Mouse (Mus musculus) liver, embryonic 12.5 days (tissue): ENCODE measurements at regions not wholly inside any gene's neighbourhood (a gene's known extent, or its start where the extent isn't known, plus 50 kb on each side); places are given as distances from the start of the nearest gene placed in this dataset.

ENCODE experiments used
- ATAC-seq: fragments of 200-750 bp; cut with Nextera tagmentation; 2 replicates; pipeline ENCODE4 v1.8.0; 2017; ENCODE audit warnings: moderate number of reproducible peaks, mild to moderate bottlenecking, moderate library complexity
- H3K27ac ChIP-seq: fragments of 300-500 bp; sonication (generic); 2 replicates; pipeline ENCODE4 v1.5.1; 2016; ENCODE audit warnings: mild to moderate bottlenecking
- H3K27me3 ChIP-seq: fragments of 300-500 bp; sonication (generic); replicated peaks from 2 replicates; pipeline ENCODE4 v1.6.1; 2016; ENCODE audit warnings: mild to moderate bottlenecking, moderate library complexity
- H3K36me3 ChIP-seq: fragments of 300-500 bp; sonication (generic); 2 replicates; pipeline ENCODE4 v1.6.1; 2016; ENCODE audit warnings: mild to moderate bottlenecking, moderate library complexity
- H3K4me1 ChIP-seq: fragments of 300-500 bp; sonication (generic); 2 replicates; pipeline ENCODE4 v1.6.1; 2016
- H3K4me2 ChIP-seq: fragments of 300-500 bp; sonication (generic); 2 replicates; pipeline ENCODE4 v1.6.1; 2016; ENCODE audit warnings: mild to moderate bottlenecking, moderate library complexity
- H3K4me3 ChIP-seq: fragments of 300-500 bp; sonication (generic); 2 replicates; pipeline ENCODE4 v1.5.1; 2016; ENCODE audit warnings: mild to moderate bottlenecking, moderate library complexity
- H3K9ac ChIP-seq: fragments of 300-500 bp; sonication (generic); 2 replicates; pipeline ENCODE4 v1.6.1; 2016; ENCODE audit warnings: mild to moderate bottlenecking, moderate library complexity
- H3K9me3 ChIP-seq: fragments of 300-500 bp; sonication (generic); replicated peaks from 2 replicates; pipeline ENCODE4 v1.6.1; 2016; ENCODE audit warnings: mild to moderate bottlenecking, moderate library complexity
- WGBS: fragments of 180-500 bp; shearing (Covaris S2); methylation state at CpG from one replicate; pipeline ENCODE4 v1.1.7; 2016; ENCODE audit not compliant: insufficient replicate concordance; 5-methylcytosine and 5-hydroxymethylcytosine counted together

DNA sequence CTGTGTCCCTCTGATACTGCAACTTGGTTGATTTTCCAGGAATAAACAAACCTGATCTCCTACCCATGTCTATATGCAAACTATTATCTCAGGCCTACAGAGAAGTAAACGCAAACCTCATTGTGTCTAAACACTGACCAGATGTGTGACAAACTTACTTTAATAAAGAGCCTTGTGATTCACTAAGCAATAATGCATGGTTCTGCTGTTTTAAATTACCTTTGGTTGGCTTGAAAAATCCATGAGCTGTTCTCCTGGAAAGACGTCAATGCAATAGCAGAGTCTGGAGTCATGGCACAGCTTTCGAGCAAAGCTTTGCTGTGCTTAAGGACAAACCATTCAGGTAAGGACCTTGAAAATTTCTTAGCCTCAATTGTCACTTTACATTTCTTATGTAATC lies 95.4 kb upstream of the Dusp10 start:
- Histone ChIP-seq H3K4me1 (no peaks in the 10 kb centered on the region), H3K9me3 (no peaks in the 10 kb centered on the region), H3K4me2 (no peak overlapping the region), H3K36me3 (no peaks in the 10 kb centered on the region), H3K27ac (no peak overlapping the region), H3K27me3 (no peaks in the 10 kb centered on the region), H3K9ac (no peak overlapping the region), H3K4me3 (no peak overlapping the region)
- WGBS = 68% methylated on average over 3 of the region's 3 CpGs
- no peak for ATAC-seq

DNA sequence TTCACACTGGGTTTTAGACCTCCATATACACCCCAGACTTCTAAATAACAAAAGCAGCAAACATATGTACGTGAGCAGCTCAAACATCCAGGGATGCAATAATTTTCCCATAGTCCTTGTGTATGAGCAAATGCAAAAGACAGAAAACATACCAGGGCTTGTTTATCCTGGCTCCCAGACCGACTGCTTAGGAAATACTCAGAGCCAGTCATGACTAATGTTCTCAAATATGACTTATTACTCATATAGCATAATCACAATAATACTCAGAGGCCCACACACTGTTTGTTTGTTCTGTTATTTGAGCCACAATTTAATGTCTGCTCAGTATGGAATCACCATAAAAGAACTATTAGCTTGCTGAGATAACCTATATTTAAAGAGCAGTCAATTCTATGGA lies 91.8 kb upstream of the Dusp10 start:
- Histone ChIP-seq H3K4me3 (no peak overlapping the region), H3K27me3 (no peaks in the 10 kb centered on the region), H3K4me2 (no peak overlapping the region), H3K9ac (no peak overlapping the region), H3K9me3 (no peaks in the 10 kb centered on the region), H3K27ac (no peak overlapping the region), H3K4me1 (no peaks in the 10 kb centered on the region), H3K36me3 (no peaks in the 10 kb centered on the region)
- ATAC-seq = no peak
- 57% methylated on average over 2 of the region's 2 CpGs for WGBS

DNA sequence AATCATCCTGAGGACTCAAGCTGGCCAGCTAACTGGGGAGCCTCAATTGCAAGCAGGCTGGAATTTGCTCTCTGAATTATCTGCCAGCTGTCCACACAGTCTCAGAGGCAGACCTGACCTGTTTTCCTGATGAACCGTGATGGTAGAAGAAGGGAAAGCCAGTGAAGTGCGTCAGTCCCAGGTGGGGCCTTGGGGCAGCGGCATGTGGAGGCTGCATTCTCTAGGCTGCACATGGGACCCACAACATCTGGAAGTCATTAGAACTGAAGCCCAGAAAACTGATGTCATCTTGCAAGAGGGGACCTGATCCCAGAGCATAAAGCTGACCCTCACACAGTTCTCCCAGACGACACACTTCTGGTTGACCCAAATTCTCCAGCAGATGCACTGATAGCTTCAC lies 84.6 kb upstream of the Dusp10 start:
- WGBS = 64% methylated on average over 4 of the region's 4 CpGs
- no peaks in the 10 kb centered on the region for H3K36me3 ChIP-seq

DNA sequence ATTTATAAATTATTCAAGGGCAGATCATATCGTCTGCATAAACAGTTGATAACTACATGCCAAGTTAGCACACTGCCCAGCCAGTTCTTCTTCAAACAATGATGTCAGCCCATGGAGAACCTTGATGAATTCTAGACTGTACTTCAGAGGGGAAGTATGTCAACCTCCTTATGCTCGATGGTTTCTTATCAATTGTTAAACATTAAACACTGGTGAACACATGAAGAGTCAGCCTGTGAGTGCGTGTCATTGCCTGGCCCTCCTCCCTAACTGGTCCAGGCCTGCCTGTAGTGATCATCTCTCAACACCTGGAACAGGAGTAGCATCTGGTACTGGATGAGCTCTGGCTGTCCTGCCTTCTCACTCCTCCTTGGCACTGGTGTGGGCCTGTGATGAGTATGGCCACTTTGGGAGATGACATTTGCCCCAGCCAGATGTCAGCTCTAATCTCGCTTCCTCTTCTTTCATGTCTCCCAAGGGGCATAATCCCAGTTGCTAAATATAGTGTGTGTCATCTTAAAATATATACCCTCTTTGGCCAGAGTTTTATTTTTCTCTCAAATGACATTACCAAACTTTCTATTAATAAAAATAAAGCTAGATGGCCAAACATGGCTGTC lies 82.6 kb upstream of the Dusp10 start:
- Histone ChIP-seq H3K4me2 (no peak overlapping the region), H3K27me3 (no peaks in the 10 kb centered on the region), H3K4me3 (no peak overlapping the region), H3K9ac (no peak overlapping the region), H3K9me3 (no peaks in the 10 kb centered on the region), H3K36me3 (no peaks in the 10 kb centered on the region), H3K4me1 (no peaks in the 10 kb centered on the region), H3K27ac (no peak overlapping the region)
- no peak for ATAC-seq
- WGBS = 55% methylated on average over 4 of the region's 4 CpGs

More for the DNA sequence above, 84.6 kb upstream of the Dusp10 start:
- no peak for ATAC-seq
- H3K4me1 ChIP-seq = no peaks in the 10 kb centered on the region
- H3K27ac ChIP-seq = no peak overlapping the region
- H3K4me2 ChIP-seq = no peak overlapping the region
- H3K9ac ChIP-seq = no peak overlapping the region
- H3K4me3 ChIP-seq = no peak overlapping the region
- no peaks in the 10 kb centered on the region for H3K9me3 ChIP-seq
- H3K27me3 ChIP-seq = no peaks in the 10 kb centered on the region

DNA sequence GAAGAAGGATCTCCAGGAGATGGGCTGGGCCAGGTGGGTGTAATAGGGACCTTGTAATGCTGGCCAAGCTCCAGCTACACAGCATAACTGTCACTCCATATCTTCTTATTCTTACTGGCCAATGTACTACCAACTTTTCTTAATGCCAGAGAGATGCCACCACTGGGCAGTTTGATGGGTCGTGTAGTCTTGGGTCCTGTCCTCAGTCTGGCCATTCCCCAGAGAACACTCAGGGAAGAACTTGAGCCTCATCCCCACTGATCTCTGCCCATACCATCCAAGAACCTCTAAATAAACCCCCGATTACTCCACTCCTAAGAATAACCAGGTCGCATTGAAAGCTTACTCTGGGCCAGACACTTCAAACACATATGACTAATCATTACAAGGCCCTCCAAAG lies 82.0 kb upstream of the Dusp10 start:
- no peaks in the 10 kb centered on the region for H3K4me1 ChIP-seq
- no peak overlapping the region for H3K9ac ChIP-seq
- no peaks in the 10 kb centered on the region for H3K9me3 ChIP-seq
- 56% methylated on average over 3 of the region's 3 CpGs for WGBS
- no peak for ATAC-seq
- no peak overlapping the region for H3K4me3 ChIP-seq
- no peak overlapping the region for H3K27ac ChIP-seq
- no peaks in the 10 kb centered on the region for H3K36me3 ChIP-seq
- H3K4me2 ChIP-seq = no peak overlapping the region
- no peaks in the 10 kb centered on the region for H3K27me3 ChIP-seq

DNA sequence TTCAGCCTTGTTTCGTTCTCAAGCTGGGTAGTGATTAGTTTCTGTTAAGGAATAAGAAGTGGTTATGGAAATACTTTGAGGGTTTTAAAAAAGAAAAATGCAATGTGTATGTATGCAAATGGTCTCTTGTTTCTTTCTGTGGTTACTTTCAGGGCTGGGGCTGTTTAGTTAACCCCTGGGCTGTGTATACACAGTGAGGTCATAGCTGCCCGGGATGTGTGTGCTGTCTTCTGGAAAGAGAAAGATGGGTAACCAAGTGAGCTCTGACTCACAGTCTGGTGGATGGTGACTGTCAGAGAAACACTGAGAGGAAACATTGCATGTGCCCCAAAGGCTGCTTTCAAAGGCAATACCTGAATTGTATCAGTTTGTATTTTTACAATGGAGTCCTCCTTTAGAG lies 79.3 kb upstream of the Dusp10 start:
- Histone ChIP-seq H3K27me3 (no peaks in the 10 kb centered on the region), H3K4me2 (no peak overlapping the region), H3K9me3 (no peaks in the 10 kb centered on the region), H3K4me3 (no peak overlapping the region), H3K27ac (no peak overlapping the region), H3K4me1 (no peaks in the 10 kb centered on the region), H3K36me3 (no peaks in the 10 kb centered on the region), H3K9ac (no peak overlapping the region)
- ATAC-seq = 0 out of 2 replicates have a peak, but pooled peaks have one; percentile 60
- WGBS = 52% methylated on average over 2 of the region's 2 CpGs

DNA sequence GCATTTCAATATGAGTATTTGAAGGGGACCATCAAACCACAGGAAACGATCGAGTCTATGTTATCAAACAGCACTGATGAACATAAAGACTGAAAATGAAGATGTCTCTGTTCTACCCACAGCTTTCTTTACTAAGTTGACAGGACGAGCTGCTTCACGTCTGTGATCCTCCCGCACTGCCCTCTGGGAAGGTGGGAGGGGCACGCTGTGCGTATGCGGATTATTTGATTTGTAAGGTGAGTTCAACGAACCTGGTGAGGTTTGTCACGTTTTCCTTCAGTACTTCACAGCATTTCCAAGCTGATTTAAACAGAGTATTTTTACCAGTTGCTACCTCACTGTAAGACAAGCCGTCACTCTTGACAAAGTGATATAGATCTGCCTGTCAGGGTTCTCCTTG lies 75.9 kb upstream of the Dusp10 start:
- Histone ChIP-seq H3K36me3 (no peaks in the 10 kb centered on the region), H3K9ac (no peak overlapping the region), H3K27me3 (no peaks in the 10 kb centered on the region), H3K27ac (no peak overlapping the region), H3K9me3 (no peaks in the 10 kb centered on the region), H3K4me2 (no peak overlapping the region), H3K4me1 (no peaks in the 10 kb centered on the region), H3K4me3 (no peak overlapping the region)
- 74% methylated on average over 11 of the region's 11 CpGs for WGBS
- no peak for ATAC-seq

DNA sequence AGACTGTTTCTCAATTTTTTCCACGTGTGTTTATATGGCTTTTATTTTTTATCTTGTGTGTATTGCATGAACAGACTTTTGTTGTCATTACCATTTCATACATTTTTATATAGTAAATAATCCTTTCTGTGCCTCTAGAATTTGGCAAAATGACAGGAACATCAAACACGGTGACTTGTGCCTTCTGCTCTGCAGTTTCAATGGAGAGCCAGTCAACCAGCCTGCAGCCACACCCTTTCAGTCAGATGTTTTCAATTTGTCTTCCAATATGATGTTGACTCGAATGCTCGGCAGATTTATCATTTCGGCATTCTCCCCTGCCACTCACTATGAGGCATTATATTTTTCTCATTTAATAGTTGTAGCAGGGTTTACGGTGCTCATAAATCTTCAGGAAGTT lies 74.7 kb upstream of the Dusp10 start:
- Histone ChIP-seq H3K27me3 (no peaks in the 10 kb centered on the region), H3K4me2 (no peak overlapping the region), H3K4me3 (no peak overlapping the region), H3K36me3 (no peaks in the 10 kb centered on the region), H3K9me3 (no peaks in the 10 kb centered on the region), H3K4me1 (no peaks in the 10 kb centered on the region), H3K27ac (no peak overlapping the region), H3K9ac (no peak overlapping the region)
- 73% methylated on average over 6 of the region's 6 CpGs for WGBS
- ATAC-seq = no peak

DNA sequence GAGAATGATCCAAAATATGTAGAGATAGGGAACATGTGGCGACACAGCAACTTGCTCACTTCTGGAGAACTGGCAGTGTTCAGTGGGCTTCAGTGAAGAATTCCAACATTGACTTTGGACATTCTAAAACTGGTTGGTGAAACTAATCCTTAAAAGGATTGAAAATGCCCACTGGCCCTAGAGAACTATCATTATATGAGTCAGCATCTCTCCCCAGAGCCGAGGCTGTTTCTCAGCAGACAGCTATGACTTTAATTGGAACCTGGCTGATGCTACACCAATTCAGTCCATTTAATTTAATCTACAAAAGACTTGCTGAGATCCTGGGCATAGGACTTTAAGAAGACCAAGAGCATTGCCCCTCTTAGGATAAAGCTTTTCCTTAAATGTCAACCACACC lies 72.4 kb upstream of the Dusp10 start:
- Histone ChIP-seq H3K4me3 (no peak overlapping the region), H3K36me3 (no peaks in the 10 kb centered on the region), H3K27me3 (no peaks in the 10 kb centered on the region), H3K9me3 (no peaks in the 10 kb centered on the region), H3K4me2 (no peak overlapping the region), H3K27ac (no peak overlapping the region), H3K4me1 (no peaks in the 10 kb centered on the region), H3K9ac (no peak overlapping the region)
- ATAC-seq = no peak
- WGBS = 68% methylated on average over 2 of the region's 2 CpGs

DNA sequence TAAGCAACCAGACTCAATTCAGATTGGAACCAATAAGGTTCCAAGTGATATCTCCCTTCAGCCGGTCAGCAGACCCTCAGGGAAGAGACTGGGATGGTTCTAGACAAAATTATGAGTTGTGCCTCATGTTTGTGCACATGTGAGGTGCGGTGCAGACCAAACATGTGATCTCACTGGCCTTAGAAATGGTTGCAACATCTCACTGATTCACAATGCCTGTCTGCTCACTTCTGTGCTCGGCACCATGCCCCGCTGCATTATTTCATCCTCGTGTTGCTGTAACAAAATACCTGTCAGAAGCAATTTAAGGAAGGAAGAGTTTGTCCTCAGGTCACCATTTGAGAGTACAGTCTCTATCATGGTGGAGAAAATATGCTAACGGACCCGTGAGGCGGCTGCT lies 66.9 kb upstream of the Dusp10 start:
- no peak for ATAC-seq
- no peak overlapping the region for H3K4me3 ChIP-seq
- H3K9me3 ChIP-seq = no peaks in the 10 kb centered on the region
- WGBS = 76% methylated on average over 8 of the region's 8 CpGs
- H3K4me1 ChIP-seq = no peaks in the 10 kb centered on the region
- H3K9ac ChIP-seq = no peak overlapping the region
- H3K36me3 ChIP-seq = no peaks in the 10 kb centered on the region
- H3K4me2 ChIP-seq = no peak overlapping the region
- no peak overlapping the region for H3K27ac ChIP-seq
- H3K27me3 ChIP-seq = no peaks in the 10 kb centered on the region

DNA sequence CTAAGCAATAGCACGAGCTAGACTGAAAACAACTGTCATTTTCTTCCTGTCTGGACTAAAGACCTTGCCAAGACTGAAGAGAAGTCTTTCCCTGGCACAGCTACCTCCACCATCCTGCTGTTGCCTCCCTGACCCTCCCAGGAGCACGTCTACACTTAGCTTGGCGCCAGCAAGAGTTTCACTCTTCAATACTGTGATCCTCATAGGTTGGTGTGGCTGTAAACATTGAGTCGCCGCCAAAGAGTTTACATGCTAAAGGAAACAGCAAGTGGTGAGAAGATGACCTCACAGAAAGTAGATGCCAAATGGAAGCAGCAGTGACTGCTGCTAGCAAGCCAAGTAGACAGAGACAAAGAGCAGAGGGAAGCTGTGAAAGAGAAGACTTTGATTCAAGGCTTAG lies 66.0 kb upstream of the Dusp10 start:
- no peak for ATAC-seq
- no peak overlapping the region for H3K9ac ChIP-seq
- no peaks in the 10 kb centered on the region for H3K36me3 ChIP-seq
- H3K9me3 ChIP-seq = no peaks in the 10 kb centered on the region
- no peak overlapping the region for H3K4me2 ChIP-seq
- H3K27me3 ChIP-seq = no peaks in the 10 kb centered on the region
- no peak overlapping the region for H3K4me3 ChIP-seq
- 43% methylated on average over 5 of the region's 5 CpGs for WGBS
- no peaks in the 10 kb centered on the region for H3K4me1 ChIP-seq
- no peak overlapping the region for H3K27ac ChIP-seq

DNA sequence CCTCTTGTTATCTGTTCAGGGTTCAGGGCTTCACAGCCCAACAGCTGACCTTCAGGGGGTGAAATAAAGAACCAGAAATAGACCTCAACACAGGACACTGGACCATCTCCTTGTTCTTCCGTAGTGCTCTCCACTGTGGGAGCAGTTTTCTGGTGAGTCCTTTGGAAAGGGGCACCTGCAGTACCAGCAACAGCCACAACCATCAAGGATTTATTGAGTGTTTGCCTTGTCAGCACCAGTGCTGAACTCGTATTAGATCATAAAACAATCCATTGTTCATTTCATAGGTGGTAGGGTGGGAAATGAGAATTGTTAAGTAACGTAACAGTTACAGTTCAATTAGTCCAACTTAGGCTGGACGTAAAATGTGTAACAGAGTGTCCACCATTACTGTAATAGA lies 63.9 kb upstream of the Dusp10 start:
- Histone ChIP-seq H3K36me3 (no peaks in the 10 kb centered on the region), H3K9ac (no peak overlapping the region), H3K9me3 (no peaks in the 10 kb centered on the region), H3K27me3 (no peaks in the 10 kb centered on the region), H3K27ac (no peak overlapping the region), H3K4me1 (no peaks in the 10 kb centered on the region), H3K4me3 (no peak overlapping the region), H3K4me2 (no peak overlapping the region)
- 68% methylated on average over 4 of the region's 4 CpGs for WGBS
- no peak for ATAC-seq

DNA sequence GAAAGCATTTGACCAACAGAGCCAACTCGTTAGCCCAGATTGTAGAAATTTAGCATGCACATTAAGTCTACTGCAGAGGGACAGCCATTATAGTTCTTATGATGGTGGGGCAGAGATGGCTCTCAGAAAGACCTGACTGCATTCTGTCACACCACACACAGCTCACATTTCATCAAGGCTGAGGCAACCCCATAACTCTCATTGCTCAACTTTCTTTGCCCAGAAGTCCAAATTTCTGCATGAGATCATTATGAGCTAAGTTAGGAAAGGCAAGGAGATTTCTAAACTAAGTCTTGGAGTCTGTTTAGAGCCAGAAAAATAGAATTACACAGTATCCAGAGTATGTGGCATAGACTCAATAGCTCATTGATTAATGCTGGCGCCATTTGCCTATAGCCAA lies 59.0 kb upstream of the Dusp10 start:
- Histone ChIP-seq H3K36me3 (no peaks in the 10 kb centered on the region), H3K9ac (no peak overlapping the region), H3K4me2 (no peak overlapping the region), H3K4me3 (no peak overlapping the region), H3K9me3 (no peaks in the 10 kb centered on the region), H3K27ac (no peak overlapping the region), H3K27me3 (no peaks in the 10 kb centered on the region), H3K4me1 (no peaks in the 10 kb centered on the region)
- no peak for ATAC-seq
- 78% methylated on average over 2 of the region's 2 CpGs for WGBS
